Mouse (Mus musculus) liver, adult 2 months (tissue): ENCODE results near the gene Fnbp1. TPM values are rescaled to one million over a fixed set of nuclear protein-coding genes. Genes with fewer than 3 reads are reported as not detected.

Experiments
- DNase-seq: peaks from one replicate; pipeline ENCODE4 v3.0.0-alpha.2; 2011; ENCODE audit warnings: low read depth, low spot score; ENCODE audit errors: extremely low read depth
- H3K27ac ChIP-seq: fragments of 200-500 bp; replicated peaks from 2 replicates; pipeline ENCODE4 v1.5.1; 2012; ENCODE audit warnings: low read depth, mild to moderate bottlenecking, control low read depth, inconsistent platforms, low read length; ENCODE audit not compliant: insufficient read depth
- H3K27me3 ChIP-seq: fragments of 200-500 bp; 2 replicates; pipeline ENCODE4 v1.6.1; 2012; ENCODE audit warnings: mild to moderate bottlenecking, moderate library complexity, low read length, inconsistent platforms; ENCODE audit not compliant: control insufficient read depth, insufficient read depth
- H3K36me3 ChIP-seq: fragments of 200-500 bp; 2 replicates; pipeline ENCODE4 v1.6.1; 2012; ENCODE audit warnings: low read length, inconsistent platforms; ENCODE audit not compliant: control insufficient read depth, insufficient read depth
- H3K4me1 ChIP-seq: fragments of 200-500 bp; 2 replicates; pipeline ENCODE4 v1.6.1; 2011; ENCODE audit warnings: low read length; ENCODE audit not compliant: control insufficient read depth, insufficient read depth
- H3K4me3 ChIP-seq: fragments of 200-500 bp; 2 replicates; pipeline ENCODE4 v1.5.1; 2011; ENCODE audit warnings: low read depth, mild to moderate bottlenecking, control low read depth, low read length, moderate library complexity; ENCODE audit not compliant: insufficient read depth
- H3K79me2 ChIP-seq: fragments of 200-500 bp; 2 replicates; pipeline ENCODE4 v1.6.1; 2012; ENCODE audit warnings: inconsistent platforms, mild to moderate bottlenecking, low read length, moderate library complexity; ENCODE audit not compliant: control insufficient read depth, insufficient read depth
- H3K9ac ChIP-seq: fragments of 200-500 bp; 2 replicates; pipeline ENCODE4 v1.6.1; 2012; ENCODE audit warnings: low read depth, mild to moderate bottlenecking, control low read depth, inconsistent platforms, low read length
- CTCF ChIP-seq: fragments of 200-500 bp; IDR thresholded peaks from 2 replicates; pipeline ENCODE4 v1.5.1; 2011; ENCODE audit warnings: low read depth, low read length, control low read depth
- POLR2A ChIP-seq: fragments of 200-500 bp; IDR thresholded peaks from 2 replicates; pipeline ENCODE4 v1.6.1; 2011; ENCODE audit warnings: low read length, control low read depth; ENCODE audit not compliant: insufficient read depth; ENCODE audit errors: extremely low read depth
- WGBS: fragments of 180-500 bp; shearing (Covaris S2); methylation state at CpG from one replicate; pipeline ENCODE4 v1.1.7; 2018; 5-methylcytosine and 5-hydroxymethylcytosine counted together
- polyA plus RNA-seq: library from polyadenylated mRNA; depleted of rRNA; stranded (reverse); fragments of >200 nt; gene quantifications from 2 replicates; pipeline ENCODE4 v1.2.3, GENCODE M21; 2012
- total RNA-seq: library from RNA; depleted of rRNA; stranded (reverse); fragments of >200 nt; gene quantifications from 2 replicates; pipeline ENCODE4 v1.2.3, GENCODE M21; 2014

The Fnbp1 gene
- total and polyA plus RNA-seq, 2 experiments: 5.2 to 8.6 TPM

DNA sequence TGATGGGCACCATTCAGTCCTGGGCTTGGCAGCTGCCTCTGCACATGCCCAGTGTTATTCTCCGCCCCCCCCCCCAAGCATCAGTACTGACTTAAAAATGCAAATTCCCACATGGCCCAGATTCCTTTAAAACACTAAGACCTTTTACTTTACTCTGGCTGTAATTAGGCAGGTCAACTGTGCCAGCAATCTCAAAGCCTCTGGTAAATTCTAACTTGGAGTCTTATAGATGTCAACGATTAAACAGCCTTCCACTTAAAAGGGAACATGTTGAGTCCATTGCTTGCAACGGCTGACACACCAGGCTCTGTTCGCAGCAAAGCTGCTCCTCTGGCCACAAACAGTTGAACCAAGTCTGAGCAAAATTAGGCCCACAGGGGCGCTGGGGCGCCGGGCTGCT, 109.8 kb downstream of the Fnbp1 start:
- Histone ChIP-seq H3K9ac (no peak overlapping the region), H3K4me1 (no peaks in the 10 kb centered on the region), H3K79me2 (no peaks in the 10 kb centered on the region), H3K36me3 (peaks cover 31% of the 10 kb centered on the region), H3K27ac (no peak overlapping the region), H3K4me3 (no peak overlapping the region), H3K27me3 (no peaks in the 10 kb centered on the region)
- TF ChIP-seq POLR2A: no peak
- no peak for DNase-seq
- WGBS: 91% methylated on average over 7 of the region's 7 CpGs

DNA sequence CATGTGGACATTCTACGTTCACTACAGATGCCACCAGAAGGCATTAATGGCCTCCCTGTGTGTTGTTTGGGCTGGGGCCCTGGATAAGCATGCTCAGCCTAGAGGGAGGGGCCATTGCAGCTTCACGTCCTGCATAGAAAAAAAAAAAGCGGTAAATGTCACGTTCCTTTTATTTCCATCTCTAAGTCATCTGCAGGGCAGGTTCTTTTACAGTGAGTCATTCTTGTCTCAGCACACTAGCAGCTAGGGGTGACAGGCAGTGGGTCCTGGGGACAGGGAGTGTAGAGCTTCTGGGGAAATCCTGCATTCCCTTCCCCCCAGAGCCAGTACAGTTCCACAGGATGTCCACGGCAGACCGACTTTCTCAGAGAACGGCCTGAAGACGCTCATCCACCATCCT, 115.2 kb downstream of the Fnbp1 start:
- H3K4me1 ChIP-seq: no peaks in the 10 kb centered on the region
- H3K27ac ChIP-seq: no peak overlapping the region
- H3K27me3 ChIP-seq: no peaks in the 10 kb centered on the region
- no peak overlapping the region for H3K4me3 ChIP-seq
- H3K79me2 ChIP-seq: no peaks in the 10 kb centered on the region
- WGBS: 74% methylated on average over 8 of the region's 8 CpGs
- no peak overlapping the region for H3K9ac ChIP-seq
- DNase-seq: no peak
- H3K36me3 ChIP-seq: peaks cover 4% of the 10 kb centered on the region; the same call in 1 of the 2 replicates
- TF ChIP-seq CTCF (no peak), POLR2A (no peak)

DNA sequence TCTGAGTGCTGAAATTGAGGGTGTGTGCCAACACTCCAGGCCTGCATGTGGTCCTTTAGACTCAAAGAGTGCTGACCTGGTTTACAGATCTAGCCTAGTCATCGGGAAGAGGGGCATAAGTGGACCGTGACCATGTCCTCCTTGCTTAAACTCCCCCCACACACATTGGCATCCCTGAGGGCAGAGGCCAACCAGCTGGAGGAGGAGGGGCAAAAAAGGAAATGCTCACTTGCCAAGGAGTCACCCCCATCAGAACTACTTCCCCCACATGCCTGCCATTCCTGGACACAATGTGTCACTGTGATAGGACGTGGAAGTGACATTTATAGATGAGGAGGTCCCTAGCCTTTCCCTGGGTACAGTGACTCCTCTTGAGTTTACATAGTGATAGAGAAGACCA, 116.3 kb downstream of the Fnbp1 start:
- no peaks in the 10 kb centered on the region for H3K27me3 ChIP-seq
- no peak overlapping the region for H3K27ac ChIP-seq
- TF ChIP-seq POLR2A (no peak), CTCF (no peak)
- WGBS: 72% methylated on average over 3 of the region's 3 CpGs
- no peak overlapping the region for H3K9ac ChIP-seq
- H3K79me2 ChIP-seq: no peaks in the 10 kb centered on the region
- no peaks in the 10 kb centered on the region for H3K4me1 ChIP-seq
- H3K36me3 ChIP-seq: peaks cover 2% of the 10 kb centered on the region; the same call in 1 of the 2 replicates
- peak; percentile 5 for DNase-seq
- H3K4me3 ChIP-seq: no peak overlapping the region

DNA sequence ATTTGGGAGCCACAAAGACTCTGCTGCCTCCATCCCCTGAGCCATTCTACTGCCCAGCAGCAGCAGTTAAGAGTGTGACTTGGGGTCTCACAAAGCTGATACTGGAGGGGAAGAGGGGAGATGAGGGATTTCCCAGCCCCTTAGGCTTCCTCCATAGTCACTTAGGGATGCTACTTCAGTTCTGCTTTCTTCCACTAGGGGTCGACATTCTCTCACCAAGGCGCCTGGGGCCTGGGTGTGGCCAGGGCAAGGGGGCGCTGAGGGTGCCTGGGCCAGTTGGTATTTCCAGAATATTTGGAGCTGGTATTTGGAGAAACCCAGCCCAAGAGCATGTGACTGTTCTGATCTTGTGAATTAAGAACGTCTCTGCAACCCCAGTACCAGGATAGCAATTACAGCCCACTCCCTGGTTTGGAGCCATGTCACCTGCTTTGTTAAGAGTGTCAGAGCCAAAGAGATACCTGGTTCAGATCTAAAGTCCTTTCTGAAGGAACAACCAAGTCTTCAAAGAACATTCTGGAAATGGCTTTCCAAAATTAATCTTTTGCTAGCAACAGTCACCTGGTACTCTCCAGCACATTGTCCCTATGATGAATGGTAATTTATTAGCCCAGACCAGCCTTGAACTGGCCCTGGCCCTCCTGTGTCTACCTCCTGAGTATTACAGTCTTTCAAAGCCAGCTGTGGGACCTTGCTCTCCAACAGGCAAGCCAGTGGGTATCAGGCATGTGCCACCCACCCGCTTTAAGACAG, 117.0 kb downstream of the Fnbp1 start:
- Histone ChIP-seq H3K36me3 (no peaks in the 10 kb centered on the region), H3K27me3 (no peaks in the 10 kb centered on the region), H3K4me3 (no peak overlapping the region), H3K27ac (no peak overlapping the region), H3K4me1 (no peaks in the 10 kb centered on the region), H3K79me2 (no peaks in the 10 kb centered on the region), H3K9ac (no peak overlapping the region)
- peak; percentile 88 for TF ChIP-seq CTCF
- TF ChIP-seq POLR2A: no peak
- 30% methylated on average over 5 of the region's 5 CpGs for WGBS
- peak; percentile 23 for DNase-seq

DNA sequence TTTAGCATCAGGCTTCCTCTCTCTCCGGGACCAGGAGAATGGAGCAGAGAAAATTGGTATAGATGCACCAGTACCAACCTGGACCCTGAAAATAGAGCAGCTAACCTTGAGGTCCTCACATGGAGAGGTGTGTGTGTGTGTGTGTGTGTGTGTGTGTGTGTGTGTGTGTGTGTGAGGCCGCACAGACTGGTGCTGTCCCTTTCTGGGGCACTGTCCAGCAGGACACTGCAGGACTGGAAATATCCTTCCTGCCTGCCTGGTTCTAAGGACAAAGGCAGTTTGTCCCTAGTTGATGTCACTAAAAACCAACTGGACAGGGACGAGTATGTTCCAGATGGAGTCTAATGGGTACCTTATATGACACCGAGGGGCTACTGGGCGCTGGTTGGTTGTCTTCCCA, 117.9 kb downstream of the Fnbp1 start:
- no peak overlapping the region for H3K27ac ChIP-seq
- 69% methylated on average over 5 of the region's 5 CpGs for WGBS
- H3K79me2 ChIP-seq: no peaks in the 10 kb centered on the region
- H3K27me3 ChIP-seq: no peaks in the 10 kb centered on the region
- no peaks in the 10 kb centered on the region for H3K36me3 ChIP-seq
- DNase-seq: no peak
- H3K9ac ChIP-seq: no peak overlapping the region
- H3K4me1 ChIP-seq: no peaks in the 10 kb centered on the region
- TF ChIP-seq CTCF (no peak), POLR2A (no peak)
- H3K4me3 ChIP-seq: no peak overlapping the region

DNA sequence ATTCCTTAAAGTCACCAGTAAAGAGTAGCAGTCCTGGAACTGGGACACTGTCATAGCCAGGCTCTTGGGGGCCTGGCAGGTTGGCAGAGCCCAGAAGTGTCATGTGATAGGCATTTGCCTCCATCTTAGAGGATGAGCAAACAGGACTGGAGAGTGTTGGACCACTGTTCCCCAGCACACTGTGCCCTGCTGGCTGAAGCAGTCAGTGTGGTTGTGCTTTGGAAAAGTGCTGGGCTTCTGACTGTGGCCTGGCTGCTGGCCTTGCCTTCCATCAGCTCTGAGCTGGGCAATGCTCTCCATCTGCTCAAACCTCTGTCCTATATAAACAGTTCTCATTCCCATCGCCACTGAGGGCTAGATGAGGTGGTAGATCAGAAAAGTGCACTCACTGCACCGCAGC, 121.6 kb downstream of the Fnbp1 start:
- WGBS: 98% methylated on average over 2 of the region's 2 CpGs
- H3K36me3 ChIP-seq: no peaks in the 10 kb centered on the region
- TF ChIP-seq CTCF: no peak
- TF ChIP-seq POLR2A: no peak
- H3K9ac ChIP-seq: no peak overlapping the region
- DNase-seq: no peak
- H3K79me2 ChIP-seq: no peaks in the 10 kb centered on the region
- no peak overlapping the region for H3K27ac ChIP-seq
- H3K4me1 ChIP-seq: no peaks in the 10 kb centered on the region
- no peak overlapping the region for H3K4me3 ChIP-seq
- no peaks in the 10 kb centered on the region for H3K27me3 ChIP-seq
